Mouse (Mus musculus) ES-Bruce4 (cell line): Measurements from ENCODE around the gene Nfam1. TPM values are rescaled to one million over a fixed set of nuclear protein-coding genes. Genes with fewer than 3 reads are reported as not detected.

Source experiments
- H3K27ac ChIP-seq: 2 replicates; pipeline ENCODE4 v1.5.1; 2012; ENCODE audit warnings: low read length, inconsistent platforms; ENCODE audit not compliant: insufficient read depth
- H3K27me3 ChIP-seq: 2 replicates; pipeline ENCODE4 v1.6.1; 2012; ENCODE audit warnings: mild to moderate bottlenecking, low read length, inconsistent platforms; ENCODE audit not compliant: control insufficient read depth, poor library complexity, insufficient read depth, severe bottlenecking
- H3K36me3 ChIP-seq: 2 replicates; pipeline ENCODE4 v1.6.1; 2012; ENCODE audit warnings: inconsistent platforms, mild to moderate bottlenecking, low read length, moderate library complexity; ENCODE audit not compliant: control insufficient read depth, poor library complexity, insufficient read depth, severe bottlenecking
- H3K4me1 ChIP-seq: one replicate; pipeline ENCODE4 v1.8.1; 2011; ENCODE audit warnings: low read length; ENCODE audit not compliant: control insufficient read depth, insufficient read depth
- H3K4me3 ChIP-seq: 2 replicates; pipeline ENCODE4 v1.5.1; 2011; ENCODE audit warnings: low read depth, mild to moderate bottlenecking, low read length
- H3K9ac ChIP-seq: 2 replicates; pipeline ENCODE4 v1.6.1; 2012; ENCODE audit warnings: low read depth, mild to moderate bottlenecking, inconsistent platforms; ENCODE audit not compliant: poor library complexity, severe bottlenecking
- H3K9me3 ChIP-seq: replicated peaks from 2 replicates; pipeline ENCODE4 v1.6.1; 2012; ENCODE audit warnings: mild to moderate bottlenecking, low read length, inconsistent platforms; ENCODE audit not compliant: control insufficient read depth, poor library complexity, insufficient read depth, severe bottlenecking
- CTCF ChIP-seq: IDR thresholded peaks from one replicate; pipeline ENCODE4 v1.8.1; 2011; ENCODE audit warnings: low read depth, low read length
- EP300 ChIP-seq: IDR thresholded peaks from 2 replicates; pipeline ENCODE4 v1.6.1; 2011; ENCODE audit warnings: low read depth, low read length; ENCODE audit not compliant: insufficient read depth
- POLR2A ChIP-seq: IDR thresholded peaks from one replicate; pipeline ENCODE4 v1.8.1; 2011; ENCODE audit warnings: low read length; ENCODE audit not compliant: insufficient read depth
- polyA plus RNA-seq: library from polyadenylated mRNA; stranded (reverse); fragments of >200 nt; gene quantifications from 2 replicates; pipeline ENCODE4 v1.2.4, GENCODE M21; 2011; ENCODE audit warnings: low read depth; ENCODE audit not compliant: missing spikeins, insufficient read depth, insufficient read length

The Nfam1 gene
- polyA plus RNA-seq, 1 experiment: 3.3 TPM

- TF ChIP-seq CTCF (no peak), EP300 (no peak), POLR2A (no peak)
- no peak overlapping the region for H3K4me3 ChIP-seq
- H3K27me3 ChIP-seq: no peaks in the 10 kb centered on the region
- H3K36me3 ChIP-seq: no peaks in the 10 kb centered on the region
- H3K9me3 ChIP-seq: no peaks in the 10 kb centered on the region
- H3K27ac ChIP-seq: no peak overlapping the region
- no peak overlapping the region for H3K9ac ChIP-seq
- H3K4me1 ChIP-seq: no peaks in the 10 kb centered on the region
Observed at GRCm38 (mm10) chr15:82969206-82969721, 63.8 kb downstream of the Nfam1 start.

DNA sequence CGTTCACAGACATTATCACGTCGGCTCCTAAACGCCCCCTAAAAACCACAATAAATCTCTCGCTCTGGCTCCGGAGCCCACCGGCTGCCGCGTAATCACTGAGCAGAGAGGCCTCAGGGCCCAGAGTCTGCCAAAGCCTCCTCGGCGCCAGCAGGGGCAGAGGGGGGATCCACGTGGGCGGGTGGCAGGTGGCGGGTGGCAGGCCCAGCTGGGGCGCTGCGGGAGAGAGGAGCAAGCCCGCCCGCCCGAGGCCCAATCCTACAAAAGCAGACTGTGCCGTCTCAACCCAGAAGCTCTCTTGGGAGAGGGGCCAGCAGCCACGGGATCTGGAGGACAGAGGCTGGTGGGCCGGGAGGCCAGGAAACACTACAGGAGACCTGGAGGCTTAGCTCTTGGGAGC, 64.7 kb downstream of the Nfam1 start:
- Histone ChIP-seq H3K4me3 (peak overlapping the region; percentile 19), H3K4me1 (no peaks in the 10 kb centered on the region), H3K36me3 (no peaks in the 10 kb centered on the region), H3K9ac (peak overlapping the region; percentile 55), H3K9me3 (no peaks in the 10 kb centered on the region), H3K27ac (no peak overlapping the region), H3K27me3 (no peaks in the 10 kb centered on the region)
- TF ChIP-seq POLR2A (no peak), CTCF (no peak), EP300 (no peak)

- Histone ChIP-seq H3K9me3 (no peaks in the 10 kb centered on the region), H3K4me1 (no peaks in the 10 kb centered on the region), H3K27ac (no peak overlapping the region), H3K4me3 (no peak overlapping the region), H3K36me3 (no peaks in the 10 kb centered on the region), H3K9ac (peak overlapping the region; percentile 55), H3K27me3 (no peaks in the 10 kb centered on the region)
- no peak for TF ChIP-seq EP300
- TF ChIP-seq CTCF: no peak
- TF ChIP-seq POLR2A: no peak
Observed at GRCm38 (mm10) chr15:82967947-82968346, 65.2 kb downstream of the Nfam1 start.

- Histone ChIP-seq H3K4me3 (0 out of 2 replicates have a peak overlapping the region, but pooled peaks have one; percentile 1), H3K27ac (no peak overlapping the region), H3K27me3 (no peaks in the 10 kb centered on the region), H3K4me1 (peaks cover 5% of the 10 kb centered on the region), H3K9ac (peak overlapping the region; percentile 90), H3K9me3 (no peaks in the 10 kb centered on the region), H3K36me3 (no peaks in the 10 kb centered on the region)
- no peak for TF ChIP-seq EP300
- TF ChIP-seq POLR2A: no peak
- TF ChIP-seq CTCF: no peak
Observed at GRCm38 (mm10) chr15:82964266-82964825, 68.8 kb downstream of the Nfam1 start.

DNA sequence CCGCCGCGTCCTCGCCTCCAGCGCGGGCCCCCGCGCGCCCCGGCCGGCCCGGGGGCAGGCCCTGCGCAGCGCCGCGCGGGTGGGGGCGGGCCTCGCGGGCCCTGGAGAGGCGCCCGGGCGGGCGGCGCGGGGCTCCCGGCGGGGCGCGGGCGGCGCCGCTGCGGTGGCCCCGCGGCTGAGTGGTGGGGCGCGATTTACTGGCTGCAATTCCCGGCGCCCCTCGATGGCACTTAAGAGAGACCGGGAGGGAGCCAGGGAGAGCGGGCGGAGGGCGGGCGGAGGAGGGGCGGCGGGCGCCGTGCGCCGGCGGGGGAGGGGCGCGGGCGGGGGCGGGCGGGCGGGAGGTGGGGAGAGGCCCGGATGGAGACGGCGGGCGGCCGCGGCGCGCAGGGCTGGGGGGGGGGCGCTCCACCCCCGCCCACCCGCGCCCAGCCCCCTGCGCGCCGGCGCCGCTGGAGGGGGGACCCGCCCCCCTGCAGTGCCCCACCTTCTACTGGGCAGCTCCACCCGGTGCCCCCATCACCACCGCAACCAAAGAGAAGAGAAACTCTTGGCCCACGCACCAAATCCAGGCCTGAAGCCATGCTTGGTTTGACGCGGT, 69.5 kb downstream of the Nfam1 start:
- Histone ChIP-seq H3K27me3 (no peaks in the 10 kb centered on the region), H3K9ac (peak overlapping the region; percentile 90), H3K4me3 (peak overlapping the region; percentile 61), H3K36me3 (no peaks in the 10 kb centered on the region), H3K4me1 (peaks cover 5% of the 10 kb centered on the region), H3K9me3 (no peaks in the 10 kb centered on the region), H3K27ac (no peak overlapping the region)
- TF ChIP-seq CTCF (no peak), EP300 (no peak), POLR2A (no peak)

DNA sequence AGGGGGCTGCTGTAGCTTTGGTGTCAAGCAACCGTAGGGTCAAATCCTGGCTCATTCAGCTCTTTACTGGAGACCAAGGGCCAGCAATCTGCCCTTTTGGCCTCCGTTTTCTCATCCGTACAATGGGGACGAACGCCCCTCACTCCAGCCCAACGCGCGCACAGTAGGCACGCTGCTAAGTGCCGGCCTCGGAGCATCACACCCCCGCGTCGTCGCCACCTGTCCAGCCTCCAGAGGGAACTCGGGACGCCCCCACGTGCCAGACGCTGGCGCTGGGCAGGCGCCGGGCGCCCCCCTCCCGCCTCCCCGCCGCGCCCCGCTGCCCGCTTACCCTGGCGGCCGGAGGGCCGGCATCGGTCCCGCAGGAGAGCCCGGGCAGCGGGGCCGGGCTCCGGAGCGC, 70.0 kb downstream of the Nfam1 start:
- no peak overlapping the region for H3K27ac ChIP-seq
- peaks cover 5% of the 10 kb centered on the region for H3K4me1 ChIP-seq
- H3K27me3 ChIP-seq: no peaks in the 10 kb centered on the region

More for the DNA sequence above, 70.0 kb downstream of the Nfam1 start:
- Histone ChIP-seq H3K9ac (peak overlapping the region; percentile 90), H3K4me3 (peak overlapping the region; percentile 65), H3K9me3 (no peaks in the 10 kb centered on the region), H3K36me3 (no peaks in the 10 kb centered on the region)
- TF ChIP-seq EP300: no peak
- no peak for TF ChIP-seq POLR2A
- TF ChIP-seq CTCF: no peak
